In the genomic region with DNA sequence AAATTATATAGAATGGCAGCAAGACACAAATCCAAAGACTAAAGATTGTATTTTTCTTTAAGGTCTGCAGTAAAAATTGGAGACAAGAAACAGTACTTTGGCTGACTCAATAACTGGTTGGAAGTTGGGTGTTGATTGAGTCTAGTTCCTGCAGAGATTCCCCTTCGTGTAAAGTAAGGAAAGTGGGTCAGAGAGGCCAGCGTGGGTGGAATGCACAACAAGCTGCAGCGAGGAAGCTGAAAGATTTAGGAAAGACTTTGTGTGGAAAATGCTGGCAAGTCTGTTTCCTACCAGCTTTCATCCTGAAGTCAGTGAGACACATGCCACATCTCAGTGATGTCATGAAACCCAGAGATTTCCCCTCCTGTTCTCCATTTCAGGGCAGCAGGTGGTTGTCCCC, we compare ENCODE assay signal across 26 mouse cellular contexts.
A peak's percentile ranks its signal among the peaks of the same experiment; 100 is the strongest.
DNase-seq lines count a peak whose midpoint lies in the region; ATAC-seq lines count a peak whose summit lies in the region.
"Had no signal": no experiment of that assay in that cellular context is flagged by ENCODE, and none has a peak within 500 bp of the region (broad histone marks: within the 10 kb centered on the region; RNA-seq: fewer than 3 reads in every experiment).

No protein-coding gene starts in this region.

- peak; percentile 2 for DNase-seq in Muller cell, postnatal 12 days (ENCODE audit: inconsistent ontology term)
- DNase-seq in brain, adult 2 months (ENCODE audit: low read depth, low spot score) = peak; percentile 70
- DNase-seq in left cerebral cortex, adult 9 months (ENCODE audit: low spot score in 2 of 2) = peak; percentile 2 to 29
- peak; percentile 13 for DNase-seq in right cerebral cortex, postnatal 14 days
- DNase-seq in embryo, embryonic 9.5 days (ENCODE audit: extremely low spot score) = no peak
- no peak for DNase-seq in lung, postnatal 4 days
- DNase-seq: adrenal gland, adult 8-10 months; B cell, adult 2 months; cerebellum, adult 11 months; cerebellum, adult 9-10 months; cerebellum, postnatal 36 days; gastrocnemius, postnatal 14 days; heart, postnatal 36 days; kidney, adult 2 months; lung, embryonic 14.5 days; lung, postnatal 14 days; midbrain, embryonic 14.5 days; retina, postnatal 1 day; spleen, adult 18-20 months; thymus, adult 2 months; thymus, postnatal 4 days had no signal

- ATAC-seq in megakaryocyte progenitor cell, adult 5-6 weeks (replicated peaks; ENCODE audit: poor library complexity) = no peak
- ATAC-seq: activated CD4-positive, CD25-positive, alpha-beta regulatory T cell, adult 4 months; forebrain, embryonic 15.5 days; hindbrain, postnatal 0 days; intestine, embryonic 15.5 days had no signal

Comparison
In these comparisons a context has a peak if more than half of its experiments do, and no peak if none do; other contexts are left out.
1. DNase-seq: peak in Muller cell, postnatal 12 days (single experiment), brain, adult 2 months (single experiment), left cerebral cortex, adult 9 months (2 of 2) and right cerebral cortex, postnatal 14 days (single experiment); none in embryo, embryonic 9.5 days (single experiment) and lung, postnatal 4 days (0 of 2).